Mouse (Mus musculus) hindbrain, postnatal 0 days (tissue): ENCODE measurements around the gene Gm20388. TPM values are rescaled to one million over a fixed set of nuclear protein-coding genes. Genes with fewer than 3 reads are reported as not detected.

ENCODE experiments used
- ATAC-seq: fragments of 200-750 bp; cut with Nextera tagmentation; 2 replicates; pipeline ENCODE4 v1.8.0; 2017; ENCODE audit warnings: mild to moderate bottlenecking, moderate TSS enrichment, moderate library complexity
- DNase-seq: peaks from one replicate; pipeline ENCODE4 v3.0.0-alpha.2; 2015; ENCODE audit warnings: low spot score
- H3K27ac ChIP-seq: fragments of 300-500 bp; sonication (generic); 2 replicates; pipeline ENCODE4 v1.5.1; 2014; ENCODE audit warnings: mild to moderate bottlenecking
- H3K27me3 ChIP-seq: fragments of 300-500 bp; sonication (generic); 2 replicates; pipeline ENCODE4 v1.6.1; 2014; ENCODE audit warnings: low read length, mixed read lengths; ENCODE audit not compliant: insufficient read depth
- H3K36me3 ChIP-seq: fragments of 300-500 bp; sonication (generic); 2 replicates; pipeline ENCODE4 v1.6.1; 2014; ENCODE audit warnings: low read length, mixed read lengths; ENCODE audit not compliant: insufficient read depth
- H3K4me1 ChIP-seq: fragments of 300-500 bp; sonication (generic); 2 replicates; pipeline ENCODE4 v1.6.1; 2014; ENCODE audit warnings: antibody characterized with exemption, low read length, mixed read lengths; ENCODE audit not compliant: insufficient read depth
- H3K4me2 ChIP-seq: fragments of 300-500 bp; sonication (generic); 2 replicates; pipeline ENCODE4 v1.6.1; 2014; ENCODE audit warnings: low read depth, mild to moderate bottlenecking, low read length, moderate library complexity, mixed read lengths
- H3K4me3 ChIP-seq: fragments of 300-500 bp; sonication (generic); 2 replicates; pipeline ENCODE4 v1.5.1; 2014; ENCODE audit warnings: low read length
- H3K9ac ChIP-seq: fragments of 300-500 bp; sonication (generic); replicated peaks from 2 replicates; pipeline ENCODE4 v1.6.1; 2014; ENCODE audit warnings: mild to moderate bottlenecking, low read length, moderate library complexity, mixed read lengths
- H3K9me3 ChIP-seq: fragments of 300-500 bp; sonication (generic); 2 replicates; pipeline ENCODE4 v1.6.1; 2016; ENCODE audit warnings: low read length, mixed read lengths
- CTCF ChIP-seq: IDR thresholded peaks from 2 replicates; pipeline ENCODE4 v1.5.1; 2016; ENCODE audit warnings: antibody characterized with exemption, control low read depth, low read depth
- WGBS: fragments of 180-500 bp; shearing (Covaris S2); extraction: QIAGEN DNeasy Blood & Tissue Kit; methylation state at CpG from one replicate; pipeline ENCODE4 v1.1.7; 2014; 5-methylcytosine and 5-hydroxymethylcytosine counted together
- polyA plus RNA-seq: library from polyadenylated mRNA; unstranded; fragments of >200 nt; fragmentation: Nextera tagmentation; extraction: Ambion mirVana; gene quantifications from 2 replicates; pipeline ENCODE4 v1.2.1, GENCODE M21; 2015
- total RNA-seq: library from RNA; depleted of rRNA; stranded (reverse); fragments of >200 nt; gene quantifications from 2 replicates; pipeline ENCODE4 v1.2.3, GENCODE M21; 2014

Gm20388 gene
- total and polyA plus RNA-seq, 2 experiments from 2014 or later: 71.3 TPM; not detected in 1

GRCm38 (mm10) chr8:122497016-122497734 is 2586.5 kb downstream of the Gm20388 start:
- Histone ChIP-seq H3K4me3 (no peak overlapping the region), H3K4me2 (no peak overlapping the region), H3K36me3 (no peaks in the 10 kb centered on the region), H3K9ac (no peak overlapping the region), H3K27me3 (no peaks in the 10 kb centered on the region), H3K4me1 (no peaks in the 10 kb centered on the region), H3K27ac (no peak overlapping the region), H3K9me3 (no peaks in the 10 kb centered on the region)
- no peak for TF ChIP-seq CTCF
- 80% methylated on average over 12 of the region's 12 CpGs for WGBS
- DNase-seq (no peak), ATAC-seq (no peak)

DNA sequence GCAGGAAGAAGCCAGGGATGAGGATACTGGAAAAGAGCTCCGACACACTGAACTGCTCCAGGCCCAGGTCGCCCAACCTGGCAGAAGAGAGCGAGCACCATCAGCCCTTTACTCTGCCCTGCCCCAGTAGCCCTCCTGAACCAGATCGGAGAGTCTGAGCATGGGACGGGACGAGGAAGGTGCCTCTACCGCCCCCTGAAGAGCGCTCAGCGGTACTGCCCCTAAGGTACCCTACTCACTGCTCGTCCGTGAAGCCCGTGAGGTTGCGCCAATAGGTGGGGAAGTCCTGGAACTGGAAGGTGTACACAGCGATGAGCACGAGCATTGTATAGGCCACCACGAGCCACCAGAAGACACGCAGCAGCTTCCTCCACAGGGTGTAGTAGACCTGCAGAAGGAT is 2587.3 kb downstream of the Gm20388 start:
- Histone ChIP-seq H3K9ac (no peak overlapping the region), H3K4me1 (no peaks in the 10 kb centered on the region), H3K36me3 (no peaks in the 10 kb centered on the region), H3K4me2 (no peak overlapping the region), H3K4me3 (no peak overlapping the region), H3K27me3 (no peaks in the 10 kb centered on the region), H3K27ac (no peak overlapping the region), H3K9me3 (no peaks in the 10 kb centered on the region)
- 67% methylated on average over 17 of the region's 17 CpGs for WGBS
- TF ChIP-seq CTCF: peak; percentile 46
- ATAC-seq: no peak
- DNase-seq: no peak

DNA sequence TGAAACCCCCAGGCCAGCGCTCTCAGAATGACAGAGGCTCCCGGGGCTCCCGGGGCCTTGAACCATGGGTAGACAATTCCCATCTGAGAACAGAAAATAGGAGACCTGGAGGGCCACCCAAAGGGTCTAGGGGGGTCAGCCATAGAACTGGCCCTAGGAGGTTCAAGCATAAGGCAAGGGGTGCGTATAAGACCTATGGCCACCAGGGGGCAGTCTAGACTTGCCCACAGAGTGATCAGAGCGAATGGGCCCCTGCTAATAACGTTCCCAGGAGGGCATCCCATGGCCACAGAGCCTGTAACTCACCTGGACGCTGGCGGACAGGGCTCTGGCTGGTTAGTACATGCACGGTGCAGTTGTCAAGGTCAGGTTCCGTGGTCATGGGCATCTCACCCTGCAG is 2590.2 kb downstream of the Gm20388 start:
- 35% methylated on average over 10 of the region's 10 CpGs for WGBS
- no peaks in the 10 kb centered on the region for H3K36me3 ChIP-seq
- peak; percentile 89 for DNase-seq
- no peaks in the 10 kb centered on the region for H3K9me3 ChIP-seq
- no peaks in the 10 kb centered on the region for H3K4me1 ChIP-seq
- H3K27me3 ChIP-seq: no peaks in the 10 kb centered on the region
- no peak overlapping the region for H3K27ac ChIP-seq
- no peak overlapping the region for H3K4me2 ChIP-seq
- no peak overlapping the region for H3K9ac ChIP-seq
- peak; percentile 94 for TF ChIP-seq CTCF
- H3K4me3 ChIP-seq: no peak overlapping the region
- ATAC-seq: peak; percentile 34; the same call in 1 of the 2 replicates

GRCm38 (mm10) chr8:122511552-122511951 is 2600.9 kb downstream of the Gm20388 start:
- no peak for TF ChIP-seq CTCF
- no peak overlapping the region for H3K27ac ChIP-seq
- H3K4me1 ChIP-seq: no peaks in the 10 kb centered on the region
- no peak overlapping the region for H3K4me2 ChIP-seq
- no peak overlapping the region for H3K4me3 ChIP-seq
- 66% methylated on average over 16 of the region's 16 CpGs for WGBS
- ATAC-seq: no peak
- H3K27me3 ChIP-seq: no peaks in the 10 kb centered on the region
- H3K9ac ChIP-seq: no peak overlapping the region
- no peaks in the 10 kb centered on the region for H3K9me3 ChIP-seq
- H3K36me3 ChIP-seq: no peaks in the 10 kb centered on the region
- DNase-seq: no peak

- Histone ChIP-seq H3K4me3 (no peak overlapping the region), H3K4me2 (no peak overlapping the region), H3K27ac (no peak overlapping the region), H3K4me1 (no peaks in the 10 kb centered on the region), H3K27me3 (no peaks in the 10 kb centered on the region), H3K9me3 (no peaks in the 10 kb centered on the region), H3K9ac (no peak overlapping the region), H3K36me3 (no peaks in the 10 kb centered on the region)
- TF ChIP-seq CTCF: no peak
- DNase-seq: no peak
- ATAC-seq: no peak
- 77% methylated on average over 7 of the region's 7 CpGs for WGBS
These were observed 2601.8 kb downstream of the Gm20388 start for GRCm38 (mm10) chr8:122512392-122512791.

DNA sequence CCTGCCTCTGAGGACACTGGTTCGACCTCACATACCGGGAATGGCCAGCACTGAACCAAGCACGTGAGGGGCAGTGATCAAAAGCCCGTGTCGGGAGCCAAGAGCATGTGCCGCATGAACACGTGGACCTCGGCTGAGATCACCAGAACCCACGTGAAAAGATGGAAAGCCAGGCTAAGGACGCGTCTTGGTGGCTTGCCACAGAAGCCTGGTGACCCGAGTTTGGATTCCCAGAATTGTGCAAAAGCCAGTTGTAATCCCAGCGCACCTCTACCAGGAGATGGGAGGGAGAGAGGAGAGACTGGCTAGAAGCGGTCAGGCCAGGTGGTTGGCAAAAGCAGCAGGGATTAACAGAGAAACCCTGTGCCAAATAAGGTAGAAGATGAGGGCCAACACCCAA is 2605.1 kb downstream of the Gm20388 start:
- no peaks in the 10 kb centered on the region for H3K9me3 ChIP-seq
- 91% methylated on average over 14 of the region's 14 CpGs for WGBS
- no peak for ATAC-seq
- TF ChIP-seq CTCF: no peak
- no peak overlapping the region for H3K4me2 ChIP-seq
- H3K4me3 ChIP-seq: no peak overlapping the region
- no peak overlapping the region for H3K27ac ChIP-seq
- H3K9ac ChIP-seq: no peak overlapping the region
- no peak for DNase-seq
- no peaks in the 10 kb centered on the region for H3K4me1 ChIP-seq
- H3K36me3 ChIP-seq: no peaks in the 10 kb centered on the region
- H3K27me3 ChIP-seq: no peaks in the 10 kb centered on the region

DNA sequence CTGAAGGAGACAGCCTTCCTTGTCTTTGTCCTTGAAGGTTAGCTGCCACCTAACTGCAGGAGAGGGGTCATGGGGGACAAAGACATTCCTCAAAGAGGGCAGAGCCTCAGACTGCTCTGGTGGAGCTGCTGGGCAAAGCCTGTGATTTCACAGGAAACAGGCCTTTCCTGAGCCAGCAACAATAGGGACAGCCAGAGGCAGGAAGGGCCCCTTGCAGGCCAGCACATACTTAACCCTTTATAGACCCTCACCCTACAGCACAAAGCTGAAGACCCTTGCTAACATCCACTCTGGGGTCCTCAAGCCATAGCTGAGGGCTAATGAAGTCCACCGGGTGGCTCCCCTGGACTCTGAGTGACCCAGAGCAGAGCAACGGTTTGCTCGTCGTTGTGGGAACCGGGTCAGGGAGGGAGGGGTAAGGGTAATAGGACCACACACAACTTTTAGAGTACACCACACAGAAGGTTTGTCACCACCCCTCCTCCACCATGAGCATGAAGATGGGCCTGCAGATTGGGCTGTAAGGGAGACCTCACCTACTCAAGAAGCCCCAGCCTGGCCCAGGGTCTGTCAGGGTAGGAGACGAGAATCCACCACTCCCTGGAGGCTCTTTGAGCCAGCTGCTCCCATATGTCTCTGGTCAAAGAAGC is 2607.0 kb downstream of the Gm20388 start:
- Histone ChIP-seq H3K4me2 (no peak overlapping the region), H3K4me1 (no peaks in the 10 kb centered on the region), H3K36me3 (no peaks in the 10 kb centered on the region), H3K9me3 (no peaks in the 10 kb centered on the region), H3K27me3 (no peaks in the 10 kb centered on the region), H3K4me3 (no peak overlapping the region), H3K9ac (no peak overlapping the region), H3K27ac (peak overlapping the region; percentile 41; the same call in 1 of the 2 replicates)
- no peak for ATAC-seq
- no peak for TF ChIP-seq CTCF
- DNase-seq: no peak
- WGBS: 35% methylated on average over 6 of the region's 6 CpGs
